Mouse (Mus musculus) G1E (cell line): ENCODE measurements around the gene Adamtsl3. TPM values are rescaled to one million over a fixed set of nuclear protein-coding genes. Genes with fewer than 3 reads are reported as not detected.

Source experiments
- ATAC-seq: 2 replicates; pipeline ENCODE4 v1.8.0; 2016; ENCODE audit warnings: mild to moderate bottlenecking; ENCODE audit not compliant: insufficient number of reproducible peaks, poor library complexity, low FRiP score, severe bottlenecking; ENCODE audit errors: extremely low read depth
- DNase-seq: peaks from one replicate; pipeline ENCODE4 v3.0.0; 2012; ENCODE audit warnings: low spot score
- H3K27me3 ChIP-seq: 2 replicates; pipeline ENCODE4 v1.6.1; 2012; ENCODE audit warnings: mild to moderate bottlenecking, low read length, inconsistent platforms; ENCODE audit not compliant: insufficient read depth
- H3K36me3 ChIP-seq: replicated peaks from 2 replicates; pipeline ENCODE3; 2012; ENCODE audit warnings: mild to moderate bottlenecking, inconsistent platforms
- H3K4me1 ChIP-seq: 2 replicates; pipeline ENCODE4 v1.6.1; 2012; ENCODE audit warnings: low read depth, low read length, inconsistent platforms, mixed read lengths; ENCODE audit not compliant: insufficient read depth
- H3K4me3 ChIP-seq: 2 replicates; pipeline ENCODE4 v1.5.1; 2012; ENCODE audit warnings: low read depth, mild to moderate bottlenecking, inconsistent platforms, low read length, moderate library complexity, mixed read lengths
- H3K9me3 ChIP-seq: replicated peaks from 2 replicates; pipeline ENCODE4 v1.6.1; 2012; ENCODE audit warnings: inconsistent platforms
- CTCF ChIP-seq: IDR thresholded peaks from 2 replicates; pipeline ENCODE4 v1.5.1; 2012; ENCODE audit warnings: low read depth, low read length, inconsistent platforms, mixed read lengths
- GATA1 ChIP-seq: IDR thresholded peaks from 2 replicates; pipeline ENCODE4 v1.6.1; 2012; ENCODE audit warnings: borderline replicate concordance, low read length, inconsistent platforms, mixed read lengths
- GATA2 ChIP-seq: IDR thresholded peaks from 2 replicates; pipeline ENCODE4 v1.6.1; 2012; ENCODE audit warnings: low read depth, low read length, inconsistent platforms, borderline replicate concordance
- POLR2AphosphoS5 ChIP-seq: IDR thresholded peaks from 2 replicates; pipeline ENCODE4 v1.6.1; 2012; ENCODE audit warnings: low read depth, low read length, inconsistent platforms; ENCODE audit not compliant: insufficient replicate concordance
- TAL1 ChIP-seq: conservative IDR thresholded peaks from 2 replicates; pipeline ENCODE4 v1.6.1; 2012; ENCODE audit warnings: low read depth, low read length, inconsistent platforms, mixed read lengths
- polyA plus RNA-seq: library from polyadenylated mRNA; stranded (reverse); fragments of >175 nt; gene quantifications from 2 replicates; pipeline ENCODE4 v1.2.3, GENCODE M21; 2012
- total RNA-seq, 2 experiments: library from RNA; stranded (forward) in 1 of 2; stranded (reverse) in 1 of 2; fragments of 200-1000 nt in 1 of 2; fragments of >200 nt in 1 of 2; fragmentation: Nextera tagmentation in 1 of 2; gene quantifications; 2 replicates each; pipeline ENCODE4 v1.2.3; 2014 to 2017

The Adamtsl3 gene
- total and polyA plus RNA-seq, 3 experiments: 0.49 TPM; not detected in 2

DNA sequence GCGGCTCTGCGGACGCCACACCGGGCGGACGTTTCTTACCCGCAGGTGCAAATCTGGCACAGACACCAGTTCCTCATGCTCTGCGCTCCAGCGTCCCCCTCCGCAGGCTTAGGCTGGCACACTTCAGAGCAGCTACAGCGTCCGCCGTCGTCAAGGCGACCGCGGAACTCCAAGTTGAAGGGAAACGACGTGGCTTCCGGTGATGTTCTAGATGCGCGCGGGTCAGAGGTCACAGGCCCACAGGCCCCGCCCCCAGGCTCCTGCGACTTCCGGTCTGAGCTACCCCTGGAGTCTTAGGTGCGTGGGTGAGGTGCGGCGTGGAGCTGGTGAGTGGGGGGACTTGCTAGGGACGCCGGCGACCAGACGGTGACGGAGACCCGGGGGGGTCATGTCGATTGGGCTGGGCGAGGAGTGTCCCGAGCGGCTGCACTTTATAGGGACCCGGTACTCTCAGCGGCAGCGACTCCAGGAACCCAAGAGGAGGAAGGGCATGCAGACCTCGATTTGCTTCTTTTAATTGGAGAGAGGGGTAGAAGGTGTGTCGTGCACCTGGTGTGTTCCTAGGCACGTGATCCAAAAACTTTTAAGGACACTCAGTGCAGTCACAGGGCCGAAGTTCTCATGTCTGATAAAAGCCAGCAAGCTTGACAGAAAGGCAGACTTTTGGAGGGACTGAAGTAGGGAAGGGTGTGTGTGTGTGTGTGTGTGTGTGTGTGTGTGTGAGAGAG lies 313.0 kb downstream of the Adamtsl3 start, which contains the start of the genes Saxo2 and Efl1:
Gene Saxo2 (minus strand): TSS at position 176 of the 728 bp plus-strand sequence.
Gene Efl1 (plus strand): TSS at position 262 of the 728 bp plus-strand sequence.
- ATAC-seq (peak; percentile 98), DNase-seq (peak; percentile 88)
- Histone ChIP-seq H3K36me3 (peaks cover 25% of the 10 kb centered on the region), H3K4me3 (peak within 1 kb of the TSS; percentile 79), H3K9me3 (no peaks in the 10 kb centered on the region), H3K27me3 (no peaks in the 10 kb centered on the region), H3K4me1 (peaks cover 32% of the 10 kb centered on the region)
- TF ChIP-seq GATA1 (no peak), POLR2AphosphoS5 (no peak), GATA2 (no peak), CTCF (no peak), TAL1 (no peak)

DNA sequence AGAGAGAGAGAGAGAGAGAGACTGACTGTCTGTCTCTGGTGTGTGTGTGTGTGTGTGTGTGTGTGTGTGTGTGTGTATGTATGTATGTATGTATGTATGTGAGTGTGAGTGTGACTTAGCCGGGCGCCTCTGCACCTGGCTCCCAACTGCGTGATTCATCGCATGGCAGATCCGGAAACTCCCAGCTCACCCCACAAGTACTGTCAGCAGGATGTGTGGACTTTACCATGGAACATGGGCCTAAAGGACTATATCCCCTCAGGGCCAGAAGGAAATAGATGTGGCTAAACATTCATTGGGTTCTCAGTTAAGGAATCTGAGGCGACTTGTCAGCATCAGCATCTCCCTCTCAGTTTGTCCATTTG lies 313.6 kb downstream of the Adamtsl3 start:
- ATAC-seq (no peak), DNase-seq (peak; percentile 14)
- Histone ChIP-seq H3K4me1 (peaks cover 32% of the 10 kb centered on the region), H3K9me3 (no peaks in the 10 kb centered on the region), H3K27me3 (no peaks in the 10 kb centered on the region), H3K4me3 (peak overlapping the region; percentile 79), H3K36me3 (peaks cover 25% of the 10 kb centered on the region)
- TF ChIP-seq TAL1 (no peak), GATA1 (no peak), GATA2 (no peak), POLR2AphosphoS5 (no peak), CTCF (no peak)

Other genes starting within 250 kb of the Adamtsl3 start
- not detected in 2 replicates for gene Sh3gl3, start 161.9 kb upstream of the Adamtsl3 start, total RNA-seq (2014; fragmentation: Nextera tagmentation)
- gene Sh3gl3, start 161.9 kb upstream of the Adamtsl3 start, total RNA-seq (2017): 0.22 TPM in 1 of 2 replicates, not detected in the other
- not detected in 2 replicates for gene Sh3gl3, start 161.9 kb upstream of the Adamtsl3 start, polyA plus RNA-seq